Mouse (Mus musculus): ENCODE measurements at regions not wholly inside any gene's neighbourhood (a gene's known extent, or its start where the extent isn't known, plus 50 kb on each side); places are given as distances from the start of the nearest gene placed in this dataset.
"Not testable (repeated sequence)": the region's sequence is repeated elsewhere in the genome, so short reads cannot be mapped to it uniquely, and the experiment has no call there.

DNA sequence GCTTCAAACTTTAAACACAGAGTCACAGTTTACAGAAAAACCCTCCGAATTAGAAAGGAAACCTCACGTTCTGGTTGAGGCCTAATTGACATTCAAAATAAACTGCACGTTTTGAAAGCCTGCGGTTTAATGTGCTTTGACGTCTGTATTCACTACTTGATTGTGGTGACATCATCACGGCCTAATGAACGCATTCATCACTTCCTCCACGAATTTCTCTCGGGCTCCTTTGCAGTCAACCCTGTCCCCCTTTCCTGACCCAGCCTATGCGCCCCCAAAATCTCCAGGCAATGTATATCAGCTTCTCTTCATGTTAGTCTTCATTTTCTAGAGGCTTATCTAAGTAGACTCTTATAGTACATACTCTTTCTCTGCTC is 71.6 kb upstream of the Slc1a3 start:
- no peaks in the 10 kb centered on the region for H3K27me3 ChIP-seq (replicated peaks)
- no peak overlapping the region for H3K9ac ChIP-seq
- no peak overlapping the region for H3K4me2 ChIP-seq (replicated peaks)
- no peak for ATAC-seq
- H3K4me3 ChIP-seq (replicated peaks), result no peak overlapping the region
- no peak overlapping the region for H3K27ac ChIP-seq
- 79% methylated on average over 10 of the region's 10 CpGs for WGBS
- no peaks in the 10 kb centered on the region for H3K36me3 ChIP-seq
- no peaks in the 10 kb centered on the region for H3K9me3 ChIP-seq
- H3K4me1 ChIP-seq (replicated peaks), result no peaks in the 10 kb centered on the region

DNA sequence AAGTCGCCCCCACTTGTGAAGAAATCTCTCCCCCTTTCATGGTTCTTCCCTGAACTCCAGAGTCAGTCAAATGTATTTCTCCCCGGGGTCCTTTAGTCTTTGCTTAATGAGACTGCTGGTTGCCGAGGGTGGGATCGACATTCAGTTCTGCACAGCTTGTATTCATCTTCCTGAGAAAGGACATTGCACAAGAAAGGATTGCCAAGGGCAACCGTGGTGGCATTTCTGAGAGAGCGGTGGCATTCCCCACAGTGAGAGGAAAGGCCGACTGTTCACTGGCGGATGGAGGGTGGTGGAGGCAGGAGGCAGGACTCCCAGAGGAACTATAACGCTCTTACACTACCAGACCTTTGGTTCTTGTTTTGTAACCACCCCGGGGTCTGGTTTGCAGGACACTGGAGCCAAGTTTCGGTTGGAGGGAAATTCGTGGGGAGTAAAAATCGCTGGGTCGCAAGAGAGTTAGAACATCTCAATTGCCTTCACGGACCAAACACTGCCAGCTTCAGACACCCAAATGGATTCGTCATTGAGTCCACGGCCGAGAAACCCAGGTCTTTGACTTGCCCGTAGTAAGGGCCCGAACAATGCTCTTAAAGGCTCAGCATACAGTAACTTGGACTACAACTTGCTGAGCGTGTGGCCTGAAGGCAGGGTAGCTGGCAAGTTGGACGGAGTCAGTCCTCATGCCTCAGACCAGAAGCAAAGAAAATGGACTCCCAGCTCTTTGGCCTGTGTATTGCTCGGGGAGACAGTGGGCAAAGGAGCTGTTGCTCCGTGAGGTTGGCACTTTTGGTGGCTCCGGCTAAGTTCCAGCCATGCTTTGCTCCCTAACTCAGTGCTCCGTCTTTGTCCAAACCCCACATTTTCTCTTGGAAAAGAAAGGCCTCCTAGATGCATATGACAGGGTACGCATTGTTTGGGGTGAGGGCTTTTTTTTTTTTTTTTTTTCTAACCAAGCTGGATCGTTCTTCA is 70.9 kb upstream of the Slc1a3 start:
- WGBS, result 91% methylated on average over 28 of the region's 28 CpGs

DNA sequence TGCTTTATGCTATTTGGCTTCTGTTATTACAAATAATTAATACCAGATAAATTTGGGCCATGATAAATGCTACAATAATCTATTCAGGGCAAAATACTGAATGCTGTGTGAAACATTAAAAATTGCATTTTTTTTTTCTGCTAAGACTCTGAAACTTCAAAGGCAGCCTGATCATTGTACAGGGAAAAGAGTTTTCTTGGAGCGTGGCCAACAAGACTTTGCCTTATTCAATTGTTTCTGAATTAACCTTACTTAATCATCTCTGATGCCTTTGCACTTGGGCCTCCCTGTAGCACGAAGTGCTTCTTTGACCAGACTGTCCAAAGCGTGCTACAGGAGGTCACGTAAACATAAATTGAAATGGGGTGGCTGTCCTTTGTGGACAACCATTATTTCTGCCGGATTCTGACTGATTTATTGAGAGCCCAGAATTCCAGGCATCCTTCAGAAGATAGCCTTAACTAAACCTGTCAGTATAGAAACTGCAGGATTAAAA is 69.9 kb upstream of the Slc1a3 start:
- Histone ChIP-seq H3K4me3 (replicated peaks) (no peak overlapping the region), H3K27me3 (replicated peaks) (no peaks in the 10 kb centered on the region), H3K9ac (no peak overlapping the region), H3K36me3 (no peaks in the 10 kb centered on the region), H3K27ac (no peak overlapping the region), H3K4me2 (replicated peaks) (no peak overlapping the region), H3K9me3 (no peaks in the 10 kb centered on the region), H3K4me1 (replicated peaks) (no peaks in the 10 kb centered on the region)
- no peak for ATAC-seq
- 51% methylated on average over 5 of the region's 5 CpGs for WGBS

More for the DNA sequence above, 70.9 kb upstream of the Slc1a3 start:
- Histone ChIP-seq H3K9me3 (no peaks in the 10 kb centered on the region), H3K27ac (no peak overlapping the region), H3K36me3 (no peaks in the 10 kb centered on the region), H3K4me2 (replicated peaks) (no peak overlapping the region), H3K4me1 (replicated peaks) (no peaks in the 10 kb centered on the region), H3K27me3 (replicated peaks) (no peaks in the 10 kb centered on the region), H3K4me3 (replicated peaks) (no peak overlapping the region), H3K9ac (no peak overlapping the region)
- no peak for ATAC-seq

GRCm38 (mm10) chr15:8767624-8768571 is 57.3 kb upstream of the Slc1a3 start:
- Histone ChIP-seq H3K27ac (no peak overlapping the region), H3K36me3 (no peaks in the 10 kb centered on the region), H3K9ac (no peak overlapping the region), H3K4me2 (replicated peaks) (no peak overlapping the region), H3K4me3 (replicated peaks) (no peak overlapping the region), H3K27me3 (replicated peaks) (no peaks in the 10 kb centered on the region), H3K9me3 (no peaks in the 10 kb centered on the region), H3K4me1 (replicated peaks) (no peaks in the 10 kb centered on the region)
- 87% methylated on average over 16 of the region's 16 CpGs for WGBS
- ATAC-seq, result no peak

DNA sequence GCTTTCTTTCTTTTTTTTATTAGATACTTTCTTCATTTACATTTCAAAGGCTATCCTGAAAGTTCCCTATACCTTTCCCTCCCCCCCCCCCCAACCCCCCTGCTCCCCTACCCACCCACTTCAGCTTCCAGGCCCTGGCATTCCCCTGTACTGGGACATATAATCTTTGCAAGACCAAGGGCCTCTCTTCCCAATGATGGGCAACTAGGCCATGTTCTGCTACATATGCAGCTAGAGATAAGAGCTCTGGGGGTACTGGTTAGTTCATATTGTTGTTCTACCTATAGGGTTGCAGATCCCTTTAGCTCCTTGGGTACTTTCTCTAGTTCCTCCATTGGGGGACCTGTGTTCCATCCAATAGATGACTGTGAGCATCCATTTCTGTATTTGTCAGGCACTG is 55.6 kb upstream of the Slc1a3 start:
- not testable (repeated sequence) for H3K27ac ChIP-seq; H3K4me3 ChIP-seq (replicated peaks); H3K4me2 ChIP-seq (replicated peaks); H3K36me3 ChIP-seq; H3K4me1 ChIP-seq (replicated peaks); H3K9ac ChIP-seq; H3K27me3 ChIP-seq (replicated peaks); ATAC-seq; H3K9me3 ChIP-seq

GRCm38 (mm10) chr15:8761741-8762271 is 51.2 kb upstream of the Slc1a3 start:
- WGBS, result 24% methylated on average over 9 of the region's 9 CpGs

GRCm38 (mm10) chr15:8761132-8761531 is 50.6 kb upstream of the Slc1a3 start:
- no peak overlapping the region for H3K9ac ChIP-seq
- H3K27me3 ChIP-seq (replicated peaks), result no peaks in the 10 kb centered on the region
- peak; percentile 62; the same call in 1 of the 2 replicates for ATAC-seq
- H3K4me1 ChIP-seq (replicated peaks), result no peaks in the 10 kb centered on the region
- 86% methylated on average over 5 of the region's 5 CpGs for WGBS
- H3K27ac ChIP-seq, result no peak overlapping the region
- H3K36me3 ChIP-seq, result no peaks in the 10 kb centered on the region
- no peaks in the 10 kb centered on the region for H3K9me3 ChIP-seq
- H3K4me2 ChIP-seq (replicated peaks), result no peak overlapping the region
- H3K4me3 ChIP-seq (replicated peaks), result no peak overlapping the region

More at GRCm38 (mm10) chr15:8761741-8762271, 51.2 kb upstream of the Slc1a3 start:
- H3K27me3 ChIP-seq (replicated peaks), result no peaks in the 10 kb centered on the region
- H3K36me3 ChIP-seq, result no peaks in the 10 kb centered on the region
- no peak overlapping the region for H3K4me3 ChIP-seq (replicated peaks)
- no peaks in the 10 kb centered on the region for H3K4me1 ChIP-seq (replicated peaks)
- H3K4me2 ChIP-seq (replicated peaks), result no peak overlapping the region
- ATAC-seq, result peak; percentile 62
- H3K27ac ChIP-seq, result no peak overlapping the region
- no peaks in the 10 kb centered on the region for H3K9me3 ChIP-seq
- no peak overlapping the region for H3K9ac ChIP-seq
